Mouse (Mus musculus): ENCODE measurements around the gene Klrb1c.
"Not testable (repeated sequence)": the region's sequence is repeated elsewhere in the genome, so short reads cannot be mapped to it uniquely, and the experiment has no call there.

The Klrb1c gene

DNA sequence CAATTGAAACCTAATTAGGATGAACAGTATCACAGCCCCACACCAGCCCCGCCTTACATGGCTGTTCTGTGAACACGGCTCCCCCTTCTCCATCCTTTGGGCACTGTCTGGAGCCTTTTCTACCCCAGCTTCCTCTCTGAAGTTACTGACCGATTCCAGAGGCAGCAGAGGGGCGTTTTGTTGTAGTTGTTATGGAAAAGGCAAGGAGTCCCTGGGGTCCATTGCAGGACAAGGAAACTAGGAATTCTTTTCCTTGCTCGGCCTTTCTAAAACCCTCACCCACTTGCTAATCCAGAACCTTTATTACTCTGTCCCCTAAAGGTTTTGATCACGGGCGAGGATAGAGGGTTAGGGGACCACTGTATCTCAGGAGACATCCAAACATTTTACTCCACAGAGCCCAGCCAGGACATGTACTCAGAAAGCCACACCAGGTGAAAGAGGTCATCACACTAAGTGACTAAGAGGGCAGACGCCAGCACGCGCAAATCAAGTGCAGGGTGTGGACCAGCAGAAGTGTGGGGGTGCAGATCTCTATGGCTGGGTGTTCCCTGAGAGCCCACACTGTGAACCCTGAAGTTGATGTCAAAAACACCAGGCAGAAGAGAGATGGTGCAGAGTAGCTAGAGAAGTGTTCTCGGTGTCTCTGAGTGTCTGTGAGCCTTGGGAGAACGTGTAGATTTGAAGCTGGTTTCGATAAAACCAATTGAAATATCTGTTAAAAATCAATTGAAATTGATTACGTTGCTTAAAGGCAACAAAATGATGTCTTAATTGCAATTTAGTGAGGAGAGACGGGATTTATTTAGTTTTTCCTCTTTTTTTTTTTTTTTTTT is 9.1 kb upstream of the Klrb1c start:
- DNase-seq (ENCODE audit: low read depth, low spot score) = peak; percentile 68

DNA sequence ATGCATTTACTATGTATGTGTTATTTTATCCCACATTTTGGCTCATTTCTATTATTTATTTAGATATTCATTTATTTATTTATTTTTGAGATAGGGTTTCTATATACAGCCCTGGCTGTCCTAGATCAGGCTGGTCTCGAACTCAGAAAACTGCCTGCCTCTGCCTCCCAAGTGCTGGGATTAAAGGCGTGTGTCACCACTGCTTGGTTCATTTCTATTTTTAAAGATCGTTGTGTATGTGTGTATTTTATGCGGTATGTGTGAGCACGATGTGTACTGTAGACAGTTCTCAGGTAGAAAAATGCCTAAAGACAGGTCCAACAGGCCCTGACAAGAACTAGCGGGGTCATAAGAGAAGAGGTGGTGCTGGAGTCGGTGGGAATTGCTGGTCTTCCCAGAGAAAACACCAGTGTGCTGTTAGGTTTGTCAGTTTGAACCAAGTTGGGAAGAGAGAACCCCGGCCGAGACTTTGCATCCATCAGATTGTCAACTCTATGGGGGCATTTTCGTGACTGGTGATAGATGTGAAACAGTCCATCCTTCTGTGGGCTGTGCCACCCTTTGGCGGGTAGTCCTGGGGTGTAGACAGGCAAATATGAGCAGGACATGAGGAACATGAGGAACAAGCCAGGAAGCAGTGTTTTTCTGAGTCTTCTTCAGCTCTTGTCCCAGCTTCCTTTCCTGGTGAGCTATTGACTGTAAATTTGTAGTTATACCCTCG is 8.3 kb upstream of the Klrb1c start:
- peak; percentile 56 for DNase-seq (ENCODE audit: low read depth, low spot score)

DNA sequence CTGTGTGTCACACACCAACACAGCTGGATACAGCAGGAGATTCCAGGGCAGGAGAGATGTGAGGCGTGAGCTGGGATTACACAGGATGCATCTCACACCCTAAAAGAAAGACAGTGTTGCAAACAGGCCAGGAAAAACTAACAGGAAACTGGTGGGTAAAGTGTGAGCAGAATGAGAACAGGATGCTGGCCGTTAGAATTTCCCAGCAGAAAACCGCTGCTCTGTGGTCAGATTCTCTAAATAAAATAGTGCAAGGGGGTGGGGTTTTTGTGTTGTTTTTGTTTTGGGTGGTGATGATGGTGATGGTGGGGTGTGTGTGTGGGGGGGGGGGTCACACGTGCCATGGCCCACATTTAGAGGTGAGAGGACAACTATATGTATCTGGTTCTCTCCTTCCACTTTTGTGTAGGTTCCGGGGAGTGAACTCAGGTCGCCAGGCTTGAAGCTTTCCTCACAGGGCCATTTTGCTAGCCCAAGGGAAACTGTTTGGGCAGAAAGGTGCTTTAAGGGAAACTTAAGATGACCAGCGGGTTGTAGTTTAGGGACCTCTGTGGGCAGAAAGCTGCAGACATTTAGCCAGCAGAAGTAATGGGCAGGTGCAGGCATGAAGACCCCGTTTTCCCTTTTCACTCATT is 7.4 kb upstream of the Klrb1c start:
- peak; percentile 78 for DNase-seq (ENCODE audit: low read depth, low spot score)

DNA sequence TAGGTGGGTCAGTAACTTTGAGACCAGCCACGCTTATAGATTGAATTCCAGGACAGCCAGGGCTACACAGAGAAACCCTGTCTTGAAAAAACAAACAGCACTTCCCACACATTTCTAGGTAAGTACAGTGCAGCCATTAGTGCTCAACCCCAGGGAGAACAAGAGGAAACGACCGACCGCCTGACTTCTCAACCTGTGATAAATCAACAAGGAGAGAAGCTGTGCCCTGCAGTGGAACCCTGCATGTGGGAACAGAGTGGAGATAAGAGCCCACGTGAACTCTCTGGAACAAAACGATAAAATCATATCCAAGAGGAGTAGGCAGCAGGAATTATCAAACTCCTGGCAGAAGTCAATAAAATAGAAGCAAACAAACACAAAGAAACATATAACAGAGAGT is 4.7 kb upstream of the Klrb1c start:
- no peak for DNase-seq (ENCODE audit: low read depth, low spot score)

DNA sequence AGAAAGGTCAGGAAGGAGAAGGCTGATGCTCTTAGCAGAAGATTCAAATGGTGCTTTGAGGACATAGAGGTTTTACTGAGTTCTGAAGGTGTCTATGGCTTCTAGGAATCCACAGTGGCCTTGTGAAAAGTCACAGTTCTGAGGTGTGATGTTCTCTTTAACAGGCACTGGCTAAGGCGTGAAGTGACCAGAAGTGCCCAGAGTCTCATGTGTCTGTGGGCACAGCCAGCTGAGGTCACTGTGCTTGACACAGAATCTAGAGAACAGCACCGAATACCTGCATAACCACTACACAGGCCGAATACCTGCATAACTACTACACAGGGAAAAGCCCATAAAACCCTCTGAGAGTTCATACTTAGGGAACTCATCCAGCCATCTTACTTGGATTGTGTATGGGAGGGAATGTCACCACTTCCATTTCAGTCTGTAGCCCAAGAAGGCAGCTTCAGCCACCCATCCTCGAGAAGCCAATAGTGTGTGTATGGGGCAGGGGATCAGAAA is 1.5 kb upstream of the Klrb1c start:
- not testable (repeated sequence) for DNase-seq (ENCODE audit: low read depth, low spot score)

DNA sequence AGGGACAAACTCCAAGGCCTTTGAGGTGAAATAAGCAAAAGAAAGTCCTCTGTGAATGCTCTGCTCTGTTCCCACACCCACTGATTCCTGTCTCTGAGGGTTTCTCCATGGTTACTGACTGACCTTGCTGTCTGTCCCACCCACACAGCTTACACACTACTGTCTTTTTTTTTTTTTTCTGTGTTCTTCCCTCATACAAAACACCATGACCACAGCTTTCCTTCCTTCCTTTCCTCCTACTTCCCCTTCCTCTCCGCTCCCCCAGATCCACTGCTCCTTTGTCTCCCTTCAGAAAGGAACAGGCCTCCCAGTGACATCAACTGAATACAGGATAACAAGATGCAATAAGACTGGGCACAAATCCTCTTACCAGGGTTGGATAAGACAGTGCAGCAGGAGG is 498 bp downstream of the Klrb1c start:
- DNase-seq (ENCODE audit: low read depth, low spot score) = no peak

DNA sequence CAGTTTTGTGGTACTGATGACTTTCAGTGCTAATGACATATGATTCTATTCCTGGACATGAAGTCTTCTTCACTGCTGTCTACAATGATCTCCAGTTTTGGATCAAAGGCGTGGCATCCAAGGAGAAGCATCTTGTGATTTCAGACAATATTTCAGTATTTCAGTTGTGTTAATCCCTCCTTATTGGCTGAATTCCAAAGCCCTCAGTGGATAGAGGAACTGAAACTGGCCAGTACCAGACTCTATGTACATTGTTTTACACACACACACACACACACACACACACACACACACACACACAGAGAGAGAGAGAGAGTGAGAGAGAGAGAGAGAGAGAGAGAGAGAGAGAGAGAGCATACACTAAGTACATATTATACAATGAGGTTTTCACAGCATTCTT is 2.6 kb downstream of the Klrb1c start:
- DNase-seq (ENCODE audit: low read depth, low spot score) = not testable (repeated sequence)

DNA sequence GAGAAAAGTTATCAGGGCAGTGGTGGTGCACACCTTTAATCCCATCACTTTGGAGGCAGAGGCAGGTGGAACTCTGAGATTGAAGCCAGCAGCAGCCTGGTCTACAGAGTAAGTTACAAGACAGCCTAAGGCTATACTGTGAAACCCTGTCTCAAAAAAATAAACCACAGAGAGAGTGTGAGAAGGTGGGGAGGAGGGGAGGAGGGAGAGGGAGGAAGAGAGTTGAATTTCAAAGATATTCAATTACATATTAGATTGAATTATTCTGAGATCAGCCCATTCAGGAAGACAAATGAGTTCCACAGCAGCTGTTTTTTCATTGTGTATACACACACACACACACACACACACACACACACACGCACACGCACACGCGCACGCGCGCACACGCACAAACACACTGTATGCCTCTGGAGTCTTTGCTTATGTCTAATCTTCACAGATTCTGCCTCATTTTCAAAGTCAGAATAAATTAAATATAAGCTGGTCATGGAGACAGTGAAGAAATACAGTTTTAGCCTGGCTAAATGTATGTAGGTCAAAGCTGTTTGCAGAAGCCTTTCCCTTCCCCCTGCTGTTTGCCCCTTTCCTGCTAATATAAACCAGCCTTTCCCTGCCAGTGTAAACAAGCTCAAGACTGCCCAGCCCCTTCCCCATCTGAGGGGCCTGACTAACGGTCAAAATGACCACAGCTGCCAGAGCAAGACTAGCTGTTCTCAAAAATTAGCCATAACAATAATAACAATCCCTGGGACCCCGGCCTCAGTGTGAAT is 19.3 kb downstream of the Klrb1c start:
- DNase-seq (ENCODE audit: low read depth, low spot score) = peak; percentile 77

DNA sequence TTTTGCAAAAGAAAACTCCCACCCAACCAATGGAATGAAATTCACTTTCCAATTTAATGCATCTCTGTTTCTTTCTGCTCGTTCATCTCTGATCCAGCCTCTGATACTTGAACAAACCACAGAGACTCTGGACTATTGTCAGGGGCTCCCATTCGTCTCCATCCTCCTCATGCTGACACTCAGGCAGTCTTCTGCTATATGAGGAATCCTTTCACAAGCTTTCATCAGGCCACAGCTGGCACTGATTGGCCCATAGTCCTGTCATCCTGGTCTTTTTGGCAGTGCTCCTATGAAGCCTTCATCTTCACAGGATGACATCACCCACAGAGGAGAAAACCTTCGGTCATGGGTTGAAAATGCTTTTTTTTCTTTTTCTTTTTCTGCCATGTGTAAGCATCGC is 21.0 kb downstream of the Klrb1c start:
- no peak for DNase-seq (ENCODE audit: low read depth, low spot score)

DNA sequence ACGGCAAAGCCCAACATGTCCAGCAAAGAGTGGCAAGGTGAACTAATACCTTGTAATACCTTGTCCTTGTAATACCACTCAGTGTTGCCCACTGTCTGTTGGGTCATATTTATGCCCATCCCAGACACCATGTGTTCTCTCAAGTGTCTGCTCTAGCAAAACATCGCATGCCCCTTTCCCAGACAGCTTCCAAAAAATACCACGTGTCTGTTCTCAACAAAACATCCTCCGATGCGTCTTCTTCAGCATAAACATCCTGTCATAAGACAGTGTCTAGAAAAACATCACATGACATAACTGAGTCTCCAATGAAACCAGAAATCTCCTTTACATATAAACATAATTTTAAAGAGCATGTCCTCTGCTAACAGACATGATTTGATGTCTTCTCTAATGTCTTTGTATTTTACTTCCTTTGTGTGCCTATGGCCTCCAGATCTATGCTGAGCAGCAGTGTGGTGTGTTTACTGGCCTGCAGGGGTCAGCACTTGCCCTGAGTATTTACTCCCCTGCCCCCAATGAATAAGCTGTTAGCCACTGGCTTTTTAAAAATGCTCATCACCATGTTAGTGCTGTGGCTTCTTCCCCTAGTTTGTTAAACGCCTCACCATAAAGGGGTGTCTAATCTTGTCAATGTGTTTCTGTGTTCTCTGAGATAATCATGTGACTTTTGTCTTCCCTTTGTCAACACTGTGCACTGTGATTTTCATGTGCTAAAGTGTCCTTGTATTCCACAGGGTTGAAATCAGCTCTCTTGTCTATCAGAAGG is 22.3 kb downstream of the Klrb1c start:
- DNase-seq (ENCODE audit: low read depth, low spot score) = peak; percentile 91

DNA sequence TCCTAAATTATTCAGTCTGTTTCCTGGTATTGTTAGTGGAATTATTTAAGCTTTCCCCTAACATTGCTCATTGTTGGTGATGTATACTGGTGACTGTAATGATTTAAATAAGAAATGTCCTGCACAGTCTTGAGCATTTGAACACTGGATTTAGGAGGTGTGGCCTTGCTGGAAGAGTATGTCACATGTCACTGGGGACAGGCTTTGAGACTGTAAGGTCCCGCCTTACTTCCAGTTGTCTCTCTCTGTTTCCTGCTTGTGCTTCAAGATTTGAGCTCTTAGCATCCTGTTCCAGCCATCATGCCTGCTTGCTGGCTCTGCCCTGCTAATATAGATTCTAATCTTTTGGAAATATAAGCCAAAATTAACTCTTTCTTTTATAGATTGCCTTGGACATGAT is 23.8 kb downstream of the Klrb1c start:
- DNase-seq (ENCODE audit: low read depth, low spot score) = peak; percentile 52

DNA sequence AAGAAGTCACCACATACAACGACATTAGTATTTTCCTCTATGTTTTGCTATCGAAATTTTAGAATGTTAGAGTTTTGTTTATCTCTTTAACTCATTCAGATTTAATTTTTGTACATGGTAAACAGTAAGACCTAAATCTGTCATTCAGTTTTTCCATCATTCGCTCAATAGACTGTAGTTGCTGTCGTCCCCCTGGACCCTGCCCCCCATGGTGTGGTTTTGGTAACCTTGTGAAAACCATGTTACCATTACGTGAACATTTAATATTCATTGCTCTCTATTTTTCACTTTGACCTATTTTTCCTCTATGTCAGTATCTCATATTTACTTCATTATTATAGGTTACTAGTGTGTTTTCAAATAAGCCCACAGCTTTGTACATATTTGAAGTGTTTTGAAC is 24.4 kb downstream of the Klrb1c start:
- no peak for DNase-seq (ENCODE audit: low read depth, low spot score)

DNA sequence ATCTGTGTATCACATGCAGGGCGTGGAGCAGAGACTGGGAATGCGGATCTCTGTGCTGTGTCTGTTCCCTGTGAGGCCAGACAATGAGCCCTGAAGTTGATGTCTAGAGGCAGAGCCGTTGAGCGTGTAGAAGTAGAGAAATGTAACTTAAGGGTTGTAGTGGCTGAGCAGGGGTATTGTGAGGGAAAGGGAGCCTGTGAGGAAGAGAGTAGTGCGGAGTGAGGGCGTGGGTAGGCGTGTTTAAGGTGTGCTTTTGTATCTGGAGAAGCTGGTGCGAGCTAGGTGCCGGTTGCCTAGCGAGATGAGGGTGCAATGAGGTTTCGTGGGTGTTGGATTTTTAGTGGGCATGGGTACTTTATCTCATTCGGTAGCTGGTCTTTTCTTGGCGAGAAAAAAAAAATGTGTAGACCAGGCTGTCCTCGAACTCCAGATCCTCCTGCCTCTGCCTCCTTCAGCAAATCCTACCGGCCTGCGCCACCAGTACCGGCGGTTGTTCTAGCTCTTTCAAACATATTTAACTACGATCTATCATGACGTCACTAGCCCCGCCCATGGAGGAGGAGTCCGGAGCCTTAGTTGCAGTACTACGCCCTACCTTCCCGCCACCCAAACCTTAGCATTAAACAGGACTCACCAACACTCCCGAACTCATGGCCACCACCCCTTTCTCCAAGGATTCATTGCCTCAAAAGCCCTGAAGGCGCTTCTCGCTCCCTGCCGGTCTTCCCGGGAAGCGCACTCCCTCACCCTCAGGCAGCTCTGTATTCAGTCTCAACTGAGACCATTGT is 25.1 kb downstream of the Klrb1c start:
- DNase-seq (ENCODE audit: low read depth, low spot score) = peak; percentile 97

DNA sequence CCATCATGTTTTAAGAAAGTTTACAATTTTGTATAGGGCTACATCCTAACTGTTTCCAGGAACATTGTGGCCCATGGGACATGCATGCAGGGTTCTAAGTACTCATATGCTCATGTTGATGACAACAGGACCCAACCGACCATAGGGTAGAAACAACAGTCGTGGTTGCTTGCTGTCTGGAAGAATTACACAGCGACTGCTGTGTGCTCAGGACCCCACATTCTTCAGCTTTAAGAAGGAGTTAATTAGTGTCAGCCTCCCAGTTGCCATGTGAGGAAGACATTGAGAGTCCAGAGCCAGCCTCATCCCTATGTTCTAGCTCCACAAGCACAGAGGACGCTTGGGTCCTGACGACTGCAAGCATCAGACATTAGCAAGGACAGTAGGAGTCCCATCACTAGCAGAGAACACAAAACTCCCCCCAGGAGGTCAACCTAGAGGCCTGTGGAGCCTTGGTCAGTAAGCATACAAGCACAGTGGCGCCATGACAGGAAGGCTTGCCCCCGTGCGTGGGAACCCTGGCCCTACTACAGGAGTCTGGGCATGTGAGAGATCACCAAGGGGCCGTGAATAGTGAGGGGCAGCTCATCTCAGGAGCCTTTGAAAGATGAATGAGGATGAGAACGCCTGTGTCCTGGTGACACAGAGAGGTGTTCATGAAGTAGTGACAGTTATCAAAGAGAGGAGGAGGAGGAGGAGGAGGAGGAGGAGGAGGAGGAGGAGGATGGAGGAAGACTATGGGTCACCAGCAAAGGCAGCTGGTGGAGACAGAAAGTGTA is 25.9 kb downstream of the Klrb1c start:
- DNase-seq (ENCODE audit: low read depth, low spot score) = not testable (repeated sequence)

DNA sequence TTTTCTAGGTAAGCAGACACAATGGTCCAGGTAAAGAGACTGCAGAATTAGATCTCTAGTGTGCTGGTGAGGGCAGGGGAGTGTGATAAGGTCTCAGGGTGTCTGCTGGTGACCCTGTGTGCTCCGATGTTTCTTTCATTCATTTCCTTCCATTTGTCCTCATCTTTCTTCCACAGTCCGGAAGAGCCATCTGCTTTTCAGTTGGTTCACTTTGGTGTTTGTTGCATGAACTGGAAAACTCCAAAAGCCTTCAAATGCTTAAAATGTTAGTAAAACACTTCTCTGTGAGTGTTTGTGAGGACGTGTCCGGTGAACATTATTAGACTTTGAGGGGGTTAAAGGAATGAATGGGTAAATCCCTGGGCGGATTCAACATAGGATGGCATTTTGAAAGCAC is 27.9 kb downstream of the Klrb1c start:
- peak; percentile 72 for DNase-seq (ENCODE audit: low read depth, low spot score)

DNA sequence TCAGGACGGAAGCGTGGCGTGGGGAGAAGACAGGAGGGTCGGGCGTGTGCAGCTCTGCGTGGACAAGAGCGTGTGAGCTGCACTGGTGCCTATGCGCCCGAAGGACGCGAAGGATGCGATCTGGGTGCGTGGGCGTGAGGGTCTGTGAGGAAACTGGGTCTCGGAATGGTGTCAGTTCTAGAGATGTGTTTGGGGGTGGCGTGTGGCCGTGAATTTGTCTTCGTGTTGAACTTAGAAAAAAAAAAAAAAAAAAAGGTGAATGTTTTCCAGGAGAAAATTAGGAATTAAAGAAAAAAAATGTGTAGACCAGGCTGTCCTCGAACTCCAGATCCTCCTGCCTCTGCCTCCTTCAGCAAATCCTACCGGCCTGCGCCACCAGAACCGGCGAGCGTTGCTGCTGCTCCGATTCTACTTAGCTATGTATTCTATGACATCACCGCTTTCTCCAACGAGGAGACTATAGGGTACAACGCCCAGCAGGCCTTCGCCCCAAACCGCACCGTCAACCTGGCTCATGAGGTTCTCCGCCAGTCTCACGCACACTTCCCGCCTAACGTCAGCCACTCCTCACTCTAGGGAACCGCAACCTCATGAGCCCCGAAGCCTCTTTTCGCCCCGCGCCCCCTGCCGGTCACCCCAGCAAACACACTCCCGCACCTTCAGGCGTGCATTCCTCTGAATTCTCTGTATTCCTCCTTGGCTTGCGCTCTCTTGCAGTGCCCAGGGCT is 28.4 kb downstream of the Klrb1c start:
- DNase-seq (ENCODE audit: low read depth, low spot score) = peak; percentile 91

DNA sequence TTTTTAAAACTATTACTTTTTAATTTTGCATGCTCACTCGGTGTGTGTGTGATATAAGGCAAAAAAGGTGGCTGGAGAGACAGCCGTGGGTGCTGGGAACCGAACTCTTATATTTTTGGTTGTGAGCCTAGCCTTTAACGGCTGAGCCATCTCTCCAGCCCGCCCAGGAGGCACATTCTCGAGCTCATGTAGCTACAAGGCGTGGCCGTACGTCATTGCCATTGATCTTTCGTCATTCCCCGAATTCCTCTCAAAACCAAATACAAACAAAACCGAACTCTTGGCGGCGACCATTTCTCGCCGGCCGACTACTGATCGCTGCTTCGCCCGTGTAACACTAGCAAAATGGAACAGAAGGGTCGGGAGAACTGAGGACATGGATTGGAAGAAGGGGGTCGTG is 29.0 kb downstream of the Klrb1c start:
- DNase-seq (ENCODE audit: low read depth, low spot score) = peak; percentile 90

DNA sequence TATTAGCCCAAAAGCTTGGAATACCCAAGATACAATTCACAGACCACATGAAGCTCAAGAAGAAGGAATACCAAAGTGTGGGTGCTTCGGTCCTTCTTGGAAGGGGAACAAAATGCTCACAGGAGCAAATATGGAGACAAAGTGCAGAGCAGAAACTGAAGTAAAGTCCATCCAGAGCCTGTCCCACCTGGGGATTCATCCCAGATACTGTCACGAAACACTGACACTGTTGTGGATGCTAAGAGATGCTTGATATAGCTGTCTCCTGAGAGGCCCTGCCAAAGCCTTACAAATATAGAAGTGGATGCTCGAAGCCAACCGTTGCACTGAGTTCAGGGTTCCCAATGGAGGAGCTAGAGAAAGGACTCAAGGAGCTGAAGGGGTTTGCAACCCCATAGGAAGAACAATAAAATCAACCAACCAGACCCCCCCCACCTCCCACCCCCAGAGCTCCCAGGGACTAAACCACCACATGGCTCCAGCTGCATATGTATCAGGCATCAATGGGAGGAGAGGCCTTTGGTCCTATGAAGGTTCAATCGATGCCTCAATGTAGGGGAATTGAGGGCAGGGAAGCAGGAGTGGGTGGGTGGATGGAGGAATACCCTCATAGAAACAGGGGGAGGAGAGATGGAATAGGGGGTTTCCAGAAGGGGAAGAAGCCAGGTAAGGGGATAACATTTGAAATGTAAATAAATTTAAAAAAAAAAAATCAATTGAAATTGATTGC is 29.6 kb downstream of the Klrb1c start:
- peak; percentile 25 for DNase-seq (ENCODE audit: low read depth, low spot score)

Measured in A20 (cell line).